Mouse (Mus musculus) heart, adult 2 months (tissue): Measurements from ENCODE around the gene Ciita.

Source experiments
- CTCF ChIP-seq: fragments of 200-600 bp; IDR thresholded peaks from 2 replicates; pipeline ENCODE4 v1.8.1; 2022; ENCODE audit warnings: antibody characterized with exemption, mild to moderate bottlenecking, moderate library complexity
- EP300 ChIP-seq: fragments of 200-500 bp; IDR thresholded peaks from 2 replicates; pipeline ENCODE4 v1.6.1; 2011; ENCODE audit warnings: low read depth, low read length, control low read depth; ENCODE audit not compliant: insufficient read depth
- POLR2A ChIP-seq: fragments of 200-500 bp; IDR thresholded peaks from 2 replicates; pipeline ENCODE4 v1.6.1; 2011; ENCODE audit warnings: mild to moderate bottlenecking, low read depth, low read length, control low read depth; ENCODE audit not compliant: insufficient read depth

GRCm38 (mm10) chr16:10441761-10442160 lies 38.1 kb upstream of the Ciita start:
- TF ChIP-seq CTCF (no peak), POLR2A (no peak), EP300 (no peak)
